Mouse (Mus musculus): ENCODE measurements around the gene Stap2. TPM values are rescaled to one million over a fixed set of nuclear protein-coding genes. Genes with fewer than 3 reads are reported as not detected.

Stap2 gene
- polyA plus RNA-seq, 1 experiment = 22.2 TPM

GRCm38 (mm10) chr17:55954229-55954628 lies 51.2 kb downstream of the Stap2 start:
- 48% methylated on average over 16 of the region's 16 CpGs for WGBS
- no peaks in the 10 kb centered on the region for H3K36me3 ChIP-seq (ENCODE audit: control insufficient read depth, insufficient read depth, low read length)
- H3K4me3 ChIP-seq (ENCODE audit: control insufficient read depth, insufficient read depth, low read length) = no peak overlapping the region
- H3K27ac ChIP-seq (ENCODE audit: control insufficient read depth, insufficient read depth, low read length) = no peak overlapping the region
- TF ChIP-seq CTCF (IDR thresholded peaks at IDR 0.05; ENCODE audit: borderline replicate concordance, control insufficient read depth, extremely low read depth, insufficient read depth, low read length, poor library complexity) = no peak
- no peak for TF ChIP-seq POLR2A (IDR thresholded peaks at IDR 0.05; ENCODE audit: control insufficient read depth, extremely low read depth, insufficient read depth, low read length, poor library complexity)
- peaks cover 5% of the 10 kb centered on the region for H3K4me1 ChIP-seq (replicated peaks; ENCODE audit: control insufficient read depth, insufficient read depth, low read length)
- no peak for DNase-seq
- no peaks in the 10 kb centered on the region for H3K27me3 ChIP-seq (ENCODE audit: control insufficient read depth, insufficient read depth, low read length)

DNA sequence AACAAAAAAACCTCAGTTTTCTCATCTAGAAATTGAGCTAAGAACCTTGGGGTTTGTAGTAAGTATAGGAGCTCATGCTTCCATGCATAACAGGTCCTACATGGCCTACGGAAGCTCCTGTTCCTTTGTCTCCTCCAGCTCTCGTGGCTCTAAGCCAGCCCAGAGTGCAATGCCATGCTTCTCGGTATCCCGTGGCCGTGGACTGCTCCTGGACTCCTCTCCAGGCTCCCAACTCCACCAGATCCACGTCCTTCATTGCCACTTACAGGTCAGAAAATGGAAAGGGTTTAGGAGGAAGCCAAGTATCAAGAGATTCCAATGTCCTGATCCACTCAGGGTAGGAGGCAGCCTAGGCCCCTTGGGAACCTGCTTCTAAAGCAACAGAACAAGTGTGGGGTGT lies 51.6 kb downstream of the Stap2 start:
- 83% methylated on average over 6 of the region's 6 CpGs for WGBS
- TF ChIP-seq CTCF (IDR thresholded peaks at IDR 0.05; ENCODE audit: borderline replicate concordance, control insufficient read depth, extremely low read depth, insufficient read depth, low read length, poor library complexity) = no peak
- TF ChIP-seq POLR2A (IDR thresholded peaks at IDR 0.05; ENCODE audit: control insufficient read depth, extremely low read depth, insufficient read depth, low read length, poor library complexity) = no peak
- Histone ChIP-seq H3K27me3 (ENCODE audit: control insufficient read depth, insufficient read depth, low read length) (no peaks in the 10 kb centered on the region), H3K27ac (ENCODE audit: control insufficient read depth, insufficient read depth, low read length) (no peak overlapping the region), H3K36me3 (ENCODE audit: control insufficient read depth, insufficient read depth, low read length) (no peaks in the 10 kb centered on the region), H3K4me3 (ENCODE audit: control insufficient read depth, insufficient read depth, low read length) (no peak overlapping the region), H3K4me1 (replicated peaks; ENCODE audit: control insufficient read depth, insufficient read depth, low read length) (peaks cover 5% of the 10 kb centered on the region)
- no peak for DNase-seq

GRCm38 (mm10) chr17:55952447-55953027 lies 52.8 kb downstream of the Stap2 start, which contains the start of gene Ebi3:
TSS of gene Ebi3 (plus strand) at chr17:55952640.
- WGBS = 46% methylated on average over 6 of the region's 6 CpGs
- H3K27ac ChIP-seq (ENCODE audit: control insufficient read depth, insufficient read depth, low read length) = no peak within 1 kb of the TSS
- no peaks in the 10 kb centered on the region for H3K27me3 ChIP-seq (ENCODE audit: control insufficient read depth, insufficient read depth, low read length)
- DNase-seq = no peak
- H3K36me3 ChIP-seq (ENCODE audit: control insufficient read depth, insufficient read depth, low read length) = no peaks in the 10 kb centered on the region
- H3K4me3 ChIP-seq (ENCODE audit: control insufficient read depth, insufficient read depth, low read length) = no peak within 1 kb of the TSS
- H3K4me1 ChIP-seq (replicated peaks; ENCODE audit: control insufficient read depth, insufficient read depth, low read length) = no peaks in the 10 kb centered on the region
- TF ChIP-seq CTCF (IDR thresholded peaks at IDR 0.05; ENCODE audit: borderline replicate concordance, control insufficient read depth, extremely low read depth, insufficient read depth, low read length, poor library complexity) (no peak), POLR2A (IDR thresholded peaks at IDR 0.05; ENCODE audit: control insufficient read depth, extremely low read depth, insufficient read depth, low read length, poor library complexity) (no peak)

DNA sequence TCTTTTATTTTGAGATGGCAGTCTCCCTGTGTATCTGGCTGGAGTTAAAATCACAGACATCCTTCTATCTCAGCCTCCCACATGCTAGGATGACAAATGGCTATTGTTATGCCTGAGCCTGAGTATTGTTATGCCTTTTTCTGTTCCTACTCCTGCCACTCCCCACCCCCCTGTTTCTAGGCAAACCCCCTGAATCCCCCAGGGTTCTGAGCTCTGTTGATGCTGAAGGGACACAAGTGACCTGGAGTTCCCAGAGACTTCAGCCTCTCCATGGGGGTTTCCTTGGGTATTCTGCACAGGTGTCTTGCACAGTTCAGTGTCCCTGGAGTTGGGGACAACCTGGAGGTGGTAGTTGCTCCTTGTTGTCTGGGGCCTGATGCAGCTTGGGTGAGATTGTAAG lies 53.3 kb downstream of the Stap2 start:
- TF ChIP-seq CTCF (IDR thresholded peaks at IDR 0.05; ENCODE audit: borderline replicate concordance, control insufficient read depth, extremely low read depth, insufficient read depth, low read length, poor library complexity) (no peak), POLR2A (IDR thresholded peaks at IDR 0.05; ENCODE audit: control insufficient read depth, extremely low read depth, insufficient read depth, low read length, poor library complexity) (no peak)
- no peaks in the 10 kb centered on the region for H3K36me3 ChIP-seq (ENCODE audit: control insufficient read depth, insufficient read depth, low read length)
- no peaks in the 10 kb centered on the region for H3K4me1 ChIP-seq (replicated peaks; ENCODE audit: control insufficient read depth, insufficient read depth, low read length)
- no peak overlapping the region for H3K27ac ChIP-seq (ENCODE audit: control insufficient read depth, insufficient read depth, low read length)
- DNase-seq = no peak
- no peaks in the 10 kb centered on the region for H3K27me3 ChIP-seq (ENCODE audit: control insufficient read depth, insufficient read depth, low read length)
- H3K4me3 ChIP-seq (ENCODE audit: control insufficient read depth, insufficient read depth, low read length) = no peak overlapping the region

DNA sequence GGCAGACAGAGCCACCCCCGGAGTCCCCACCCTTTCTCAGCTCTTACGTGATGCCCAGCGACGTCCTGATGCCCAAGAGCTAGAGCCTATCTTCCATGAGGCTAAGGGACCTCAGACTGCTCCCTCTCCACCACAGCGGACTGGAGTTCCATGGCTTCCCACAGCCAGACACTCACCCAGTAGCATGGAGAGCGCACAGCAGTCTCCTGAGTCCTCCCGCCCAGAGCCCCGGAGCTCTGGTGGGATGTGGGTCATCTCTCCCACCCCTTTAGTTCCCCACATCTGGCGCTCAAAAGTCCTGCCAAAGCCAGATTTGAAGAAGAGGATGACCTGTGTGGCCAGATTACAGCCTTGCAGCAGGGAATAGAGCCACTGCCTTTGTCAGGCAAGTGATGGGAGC lies 54.8 kb downstream of the Stap2 start:
- WGBS = 95% methylated on average over 9 of the region's 9 CpGs
- Histone ChIP-seq H3K27ac (ENCODE audit: control insufficient read depth, insufficient read depth, low read length) (no peak overlapping the region), H3K4me1 (replicated peaks; ENCODE audit: control insufficient read depth, insufficient read depth, low read length) (no peaks in the 10 kb centered on the region), H3K4me3 (ENCODE audit: control insufficient read depth, insufficient read depth, low read length) (no peak overlapping the region), H3K27me3 (ENCODE audit: control insufficient read depth, insufficient read depth, low read length) (no peaks in the 10 kb centered on the region), H3K36me3 (ENCODE audit: control insufficient read depth, insufficient read depth, low read length) (no peaks in the 10 kb centered on the region)
- DNase-seq = no peak
- TF ChIP-seq CTCF (IDR thresholded peaks at IDR 0.05; ENCODE audit: borderline replicate concordance, control insufficient read depth, extremely low read depth, insufficient read depth, low read length, poor library complexity) (no peak), POLR2A (IDR thresholded peaks at IDR 0.05; ENCODE audit: control insufficient read depth, extremely low read depth, insufficient read depth, low read length, poor library complexity) (no peak)

GRCm38 (mm10) chr17:55949400-55949799 lies 56.0 kb downstream of the Stap2 start, which contains the start of gene Zfp119b:
TSS of gene Zfp119b (minus strand) at chr17:55949500.
- H3K4me1 ChIP-seq (replicated peaks; ENCODE audit: control insufficient read depth, insufficient read depth, low read length) = no peaks in the 10 kb centered on the region
- DNase-seq = no peak
- TF ChIP-seq CTCF (IDR thresholded peaks at IDR 0.05; ENCODE audit: borderline replicate concordance, control insufficient read depth, extremely low read depth, insufficient read depth, low read length, poor library complexity) (no peak), POLR2A (IDR thresholded peaks at IDR 0.05; ENCODE audit: control insufficient read depth, extremely low read depth, insufficient read depth, low read length, poor library complexity) (no peak)
- H3K27ac ChIP-seq (ENCODE audit: control insufficient read depth, insufficient read depth, low read length) = no peak within 1 kb of the TSS
- H3K36me3 ChIP-seq (ENCODE audit: control insufficient read depth, insufficient read depth, low read length) = no peaks in the 10 kb centered on the region
- no peak within 1 kb of the TSS for H3K4me3 ChIP-seq (ENCODE audit: control insufficient read depth, insufficient read depth, low read length)
- WGBS = 60% methylated on average over 2 of the region's 2 CpGs
- no peaks in the 10 kb centered on the region for H3K27me3 ChIP-seq (ENCODE audit: control insufficient read depth, insufficient read depth, low read length)

- 92% methylated on average over 4 of the region's 4 CpGs for WGBS
- no peak for TF ChIP-seq CTCF (IDR thresholded peaks at IDR 0.05; ENCODE audit: borderline replicate concordance, control insufficient read depth, extremely low read depth, insufficient read depth, low read length, poor library complexity)
- no peak for TF ChIP-seq POLR2A (IDR thresholded peaks at IDR 0.05; ENCODE audit: control insufficient read depth, extremely low read depth, insufficient read depth, low read length, poor library complexity)
- no peak overlapping the region for H3K27ac ChIP-seq (ENCODE audit: control insufficient read depth, insufficient read depth, low read length)
These were observed 56.7 kb downstream of the Stap2 start for GRCm38 (mm10) chr17:55948647-55949046.

More at GRCm38 (mm10) chr17:55948647-55949046, 56.7 kb downstream of the Stap2 start:
- Histone ChIP-seq H3K4me3 (ENCODE audit: control insufficient read depth, insufficient read depth, low read length) (no peak overlapping the region), H3K4me1 (replicated peaks; ENCODE audit: control insufficient read depth, insufficient read depth, low read length) (0 out of 2 replicates have a peak, but pooled peaks cover 2% of the 10 kb centered on the region), H3K27me3 (ENCODE audit: control insufficient read depth, insufficient read depth, low read length) (no peaks in the 10 kb centered on the region), H3K36me3 (ENCODE audit: control insufficient read depth, insufficient read depth, low read length) (no peaks in the 10 kb centered on the region)
- DNase-seq = no peak
